Mouse (Mus musculus) kidney, embryonic 15.5 days (tissue): Measurements from ENCODE around the gene Pla2g12b. TPM values are rescaled to one million over a fixed set of nuclear protein-coding genes. Genes with fewer than 3 reads are reported as not detected.
A peak's percentile ranks its signal among the peaks of the same experiment; 100 is the strongest.
"Not testable (repeated sequence)": the region's sequence is repeated elsewhere in the genome, so short reads cannot be mapped to it uniquely, and the experiment has no call there.

Source experiments
- ATAC-seq: fragments of 200-750 bp; cut with Nextera tagmentation; replicated peaks from 2 replicates; pipeline ENCODE4 v1.8.0; 2017; ENCODE audit warnings: moderate TSS enrichment; ENCODE audit not compliant: low FRiP score
- H3K27ac ChIP-seq: fragments of 300-500 bp; sonication (generic); 2 replicates; pipeline ENCODE4 v1.5.1; 2015; ENCODE audit warnings: mild to moderate bottlenecking, inconsistent platforms
- H3K27me3 ChIP-seq: fragments of 300-500 bp; sonication (generic); 2 replicates; pipeline ENCODE4 v1.6.1; 2015; ENCODE audit warnings: inconsistent platforms
- H3K36me3 ChIP-seq: fragments of 300-500 bp; sonication (generic); 2 replicates; pipeline ENCODE4 v1.6.1; 2015; ENCODE audit warnings: inconsistent platforms
- H3K4me1 ChIP-seq: fragments of 300-500 bp; sonication (generic); 2 replicates; pipeline ENCODE4 v1.6.1; 2015; ENCODE audit warnings: inconsistent platforms
- H3K4me2 ChIP-seq: fragments of 300-500 bp; sonication (generic); 2 replicates; pipeline ENCODE4 v1.6.1; 2015; ENCODE audit warnings: moderate library complexity, mild to moderate bottlenecking, inconsistent platforms
- H3K4me3 ChIP-seq: fragments of 300-500 bp; sonication (generic); replicated peaks from 2 replicates; pipeline ENCODE4 v1.5.1; 2015; ENCODE audit warnings: mild to moderate bottlenecking, inconsistent platforms
- H3K9ac ChIP-seq: fragments of 300-500 bp; sonication (generic); 2 replicates; pipeline ENCODE4 v1.6.1; 2015; ENCODE audit warnings: mild to moderate bottlenecking, inconsistent platforms
- H3K9me3 ChIP-seq: fragments of 300-500 bp; sonication (generic); replicated peaks from 2 replicates; pipeline ENCODE4 v1.6.1; 2016; ENCODE audit warnings: inconsistent platforms
- WGBS: fragments of 180-500 bp; shearing (Covaris S2); methylation state at CpG from one replicate; pipeline ENCODE4 v1.1.7; 2015; ENCODE audit warnings: mixed read lengths; 5-methylcytosine and 5-hydroxymethylcytosine counted together
- polyA plus RNA-seq: library from polyadenylated mRNA; unstranded; fragments of >200 nt; fragmentation: Nextera tagmentation; extraction: Ambion mirVana; gene quantifications from 2 replicates; pipeline ENCODE4 v1.2.1, GENCODE M21; 2015

Gene Pla2g12b
- polyA plus RNA-seq, 1 experiment from 2014 or later = 0.95 TPM

GRCm38 (mm10) chr10:59378728-59379127 lies 24.7 kb upstream of the Pla2g12b start:
- no peak for ATAC-seq
- H3K9ac ChIP-seq = no peak overlapping the region
- H3K27me3 ChIP-seq = no peaks in the 10 kb centered on the region
- WGBS = 94% methylated on average over 4 of the region's 4 CpGs
- H3K36me3 ChIP-seq = peaks cover 12% of the 10 kb centered on the region; the same call in 1 of the 2 replicates
- no peaks in the 10 kb centered on the region for H3K9me3 ChIP-seq
- no peaks in the 10 kb centered on the region for H3K4me1 ChIP-seq
- H3K27ac ChIP-seq = no peak overlapping the region
- H3K4me3 ChIP-seq = no peak overlapping the region
- H3K4me2 ChIP-seq = no peak overlapping the region

DNA sequence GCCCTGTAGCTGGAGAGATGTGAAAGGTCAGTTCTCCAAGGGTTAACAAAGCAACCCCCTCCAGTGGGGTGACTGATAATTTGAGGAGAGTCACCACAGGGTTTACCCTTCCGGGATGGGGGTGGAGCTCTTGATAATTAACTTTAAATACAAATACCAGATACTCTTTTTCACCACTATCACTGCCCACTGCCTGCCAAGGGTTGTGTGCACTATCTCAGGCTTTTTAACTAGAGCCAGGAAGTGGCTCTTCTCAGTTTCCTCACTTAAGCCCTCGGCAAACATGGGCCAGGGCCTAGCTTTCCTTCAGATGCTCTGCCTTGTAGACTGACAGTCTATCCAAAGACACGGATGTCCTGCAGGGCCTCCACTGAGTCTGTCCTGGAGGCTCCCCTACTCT lies 23.5 kb upstream of the Pla2g12b start:
- Histone ChIP-seq H3K36me3 (no peaks in the 10 kb centered on the region), H3K9ac (no peak overlapping the region), H3K4me1 (no peaks in the 10 kb centered on the region), H3K4me3 (no peak overlapping the region), H3K4me2 (no peak overlapping the region), H3K9me3 (no peaks in the 10 kb centered on the region), H3K27ac (no peak overlapping the region), H3K27me3 (no peaks in the 10 kb centered on the region)
- no peak for ATAC-seq
- 43% methylated on average over 3 of the region's 3 CpGs for WGBS

GRCm38 (mm10) chr10:59380411-59380821 lies 23.0 kb upstream of the Pla2g12b start:
- no peaks in the 10 kb centered on the region for H3K36me3 ChIP-seq
- no peak overlapping the region for H3K4me3 ChIP-seq
- H3K27ac ChIP-seq = no peak overlapping the region
- no peak for ATAC-seq
- no peaks in the 10 kb centered on the region for H3K27me3 ChIP-seq
- H3K9me3 ChIP-seq = no peaks in the 10 kb centered on the region
- no peaks in the 10 kb centered on the region for H3K4me1 ChIP-seq
- H3K9ac ChIP-seq = no peak overlapping the region
- no peak overlapping the region for H3K4me2 ChIP-seq
- 86% methylated on average over 2 of the region's 2 CpGs for WGBS

DNA sequence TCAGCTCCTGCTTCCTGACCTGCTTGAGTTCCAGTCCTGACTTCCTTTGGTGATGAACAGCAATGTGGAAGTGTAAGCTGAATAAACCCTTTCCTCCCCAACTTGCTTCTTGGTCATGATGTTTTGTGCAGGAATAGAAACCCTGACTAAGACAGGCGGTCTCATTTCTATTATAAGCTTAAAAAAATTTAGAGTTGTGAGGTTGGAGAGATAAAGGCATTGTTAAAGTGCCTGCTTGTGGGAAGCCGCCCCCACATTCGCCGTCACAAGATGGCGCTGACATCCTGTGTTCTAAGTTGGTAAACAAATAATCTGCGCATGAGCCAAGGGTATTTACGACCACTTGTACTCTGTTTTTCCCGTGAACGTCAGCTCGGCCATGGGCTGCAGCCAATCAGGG lies 21.9 kb upstream of the Pla2g12b start:
- H3K27me3 ChIP-seq, H3K4me3 ChIP-seq, H3K9ac ChIP-seq, H3K4me1 ChIP-seq, H3K4me2 ChIP-seq, H3K27ac ChIP-seq, H3K36me3 ChIP-seq, ATAC-seq, H3K9me3 ChIP-seq: not testable (repeated sequence)
- WGBS = 84% methylated on average over 7 of the region's 10 CpGs

DNA sequence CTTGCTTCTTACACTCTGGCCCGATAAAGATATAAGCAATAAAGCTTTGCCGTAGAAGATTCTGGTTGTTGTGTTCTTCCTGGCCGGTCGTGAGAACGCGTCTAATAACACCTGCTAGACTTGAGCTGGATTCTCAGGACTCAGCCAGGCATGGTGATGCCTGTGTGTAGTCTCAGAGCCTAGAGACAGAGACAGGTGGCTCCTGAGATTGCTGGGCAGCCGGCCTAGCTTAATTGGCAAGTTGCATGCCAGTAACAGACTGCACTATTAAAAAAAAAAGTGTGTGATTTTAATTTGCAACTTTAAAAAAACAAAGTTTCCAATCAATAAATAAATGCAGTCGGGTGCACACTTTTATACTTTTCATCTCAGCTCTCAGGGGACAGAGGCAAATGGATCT lies 16.5 kb upstream of the Pla2g12b start:
- no peaks in the 10 kb centered on the region for H3K27me3 ChIP-seq
- H3K9me3 ChIP-seq = peaks cover 6% of the 10 kb centered on the region
- H3K9ac ChIP-seq = no peak overlapping the region
- no peak overlapping the region for H3K4me3 ChIP-seq
- H3K4me1 ChIP-seq = no peaks in the 10 kb centered on the region
- H3K27ac ChIP-seq = no peak overlapping the region
- no peak overlapping the region for H3K4me2 ChIP-seq
- WGBS = 87% methylated on average over 8 of the region's 8 CpGs
- no peak for ATAC-seq
- no peaks in the 10 kb centered on the region for H3K36me3 ChIP-seq

DNA sequence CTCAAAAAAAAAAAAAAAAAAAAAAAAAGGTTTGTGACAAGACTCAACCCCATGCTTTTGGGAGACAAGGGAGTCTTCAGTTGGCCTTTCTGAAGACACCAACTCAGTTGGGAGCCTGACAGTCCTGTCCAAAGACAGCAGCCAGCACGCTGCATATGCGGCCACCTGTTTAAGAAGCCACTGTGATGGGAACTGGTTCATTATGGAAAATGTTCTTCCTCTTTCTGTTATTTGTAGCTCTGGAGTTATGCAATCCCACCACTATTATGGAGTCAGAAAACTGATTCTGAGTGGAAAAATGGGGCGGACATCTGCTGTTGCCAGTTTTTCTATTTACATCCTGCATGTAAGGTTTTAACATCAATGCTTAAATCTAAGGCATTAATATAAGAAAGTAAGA lies 13.8 kb upstream of the Pla2g12b start:
- no peak overlapping the region for H3K4me2 ChIP-seq
- no peak for ATAC-seq

DNA sequence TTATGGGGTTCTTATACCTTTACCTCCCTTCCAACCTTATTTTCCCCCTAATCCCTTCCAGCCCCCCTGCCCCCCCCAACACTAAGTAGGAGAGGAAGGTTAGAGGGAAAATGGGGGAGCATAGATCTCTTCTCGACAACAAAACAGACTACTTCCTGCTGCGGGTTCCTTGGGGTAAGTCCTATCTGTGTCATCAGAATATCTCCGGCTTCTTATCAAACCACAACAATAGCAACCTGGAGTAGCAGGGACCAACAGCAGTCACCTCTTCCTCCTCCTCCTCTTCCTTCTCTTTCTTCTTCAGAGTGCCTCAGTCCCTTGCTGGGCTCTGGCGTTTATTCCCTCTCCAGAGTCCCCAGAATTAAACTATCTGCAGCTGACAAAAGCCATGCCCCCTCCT lies 11.6 kb upstream of the Pla2g12b start:
- ATAC-seq = no peak
- Histone ChIP-seq H3K27me3 (no peaks in the 10 kb centered on the region), H3K36me3 (no peaks in the 10 kb centered on the region), H3K4me2 (no peak overlapping the region), H3K9ac (no peak overlapping the region), H3K4me1 (no peaks in the 10 kb centered on the region), H3K9me3 (peaks cover 6% of the 10 kb centered on the region), H3K4me3 (no peak overlapping the region), H3K27ac (no peak overlapping the region)
- WGBS = 57% methylated on average over 4 of the region's 4 CpGs

More for the DNA sequence above, 13.8 kb upstream of the Pla2g12b start:
- no peak overlapping the region for H3K27ac ChIP-seq
- no peaks in the 10 kb centered on the region for H3K36me3 ChIP-seq
- H3K9me3 ChIP-seq = peaks cover 6% of the 10 kb centered on the region
- no peaks in the 10 kb centered on the region for H3K27me3 ChIP-seq
- no peak overlapping the region for H3K4me3 ChIP-seq
- WGBS = 93% methylated on average over 3 of the region's 3 CpGs
- no peak overlapping the region for H3K9ac ChIP-seq
- H3K4me1 ChIP-seq = no peaks in the 10 kb centered on the region

DNA sequence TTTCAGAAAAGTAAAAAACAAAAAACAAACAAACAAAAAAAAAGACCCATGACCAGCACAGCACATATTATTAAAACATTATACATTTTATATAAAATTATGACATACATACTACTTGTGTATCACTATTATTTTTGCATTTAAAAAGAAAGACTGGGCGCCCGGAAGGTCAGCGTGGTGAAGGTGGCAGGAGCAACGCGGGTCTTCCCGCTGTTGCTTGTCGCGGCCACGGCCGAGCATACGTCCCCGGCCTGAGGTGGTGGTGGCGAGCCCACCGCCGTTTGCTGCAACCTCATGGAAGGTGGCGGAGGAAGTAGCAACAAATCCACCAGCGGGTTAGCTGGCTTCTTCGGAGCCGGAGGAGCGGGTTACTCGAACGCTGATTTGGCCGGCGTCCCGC lies 8.0 kb upstream of the Pla2g12b start, which contains the start of gene Gm10273:
Gm10273 (plus strand) TSS at position 172 of the 400 bp plus-strand sequence.
- not testable (repeated sequence) for ATAC-seq, H3K4me2 ChIP-seq, H3K27me3 ChIP-seq, H3K4me1 ChIP-seq, H3K36me3 ChIP-seq, H3K27ac ChIP-seq, H3K4me3 ChIP-seq, H3K9ac ChIP-seq, H3K9me3 ChIP-seq
- 92% methylated on average over 12 of the region's 25 CpGs for WGBS

GRCm38 (mm10) chr10:59403793-59404149 lies 311 bp downstream of the Pla2g12b start:
- Histone ChIP-seq H3K27me3 (peaks cover 3% of the 10 kb centered on the region; the same call in 1 of the 2 replicates), H3K9me3 (0 out of 2 replicates have a peak, but pooled peaks cover 2% of the 10 kb centered on the region), H3K4me3 (no peak overlapping the region), H3K4me1 (peaks cover 12% of the 10 kb centered on the region), H3K4me2 (no peak overlapping the region), H3K36me3 (no peaks in the 10 kb centered on the region), H3K9ac (no peak overlapping the region), H3K27ac (no peak overlapping the region)
- no peak for ATAC-seq
- 77% methylated on average over 10 of the region's 10 CpGs for WGBS

DNA sequence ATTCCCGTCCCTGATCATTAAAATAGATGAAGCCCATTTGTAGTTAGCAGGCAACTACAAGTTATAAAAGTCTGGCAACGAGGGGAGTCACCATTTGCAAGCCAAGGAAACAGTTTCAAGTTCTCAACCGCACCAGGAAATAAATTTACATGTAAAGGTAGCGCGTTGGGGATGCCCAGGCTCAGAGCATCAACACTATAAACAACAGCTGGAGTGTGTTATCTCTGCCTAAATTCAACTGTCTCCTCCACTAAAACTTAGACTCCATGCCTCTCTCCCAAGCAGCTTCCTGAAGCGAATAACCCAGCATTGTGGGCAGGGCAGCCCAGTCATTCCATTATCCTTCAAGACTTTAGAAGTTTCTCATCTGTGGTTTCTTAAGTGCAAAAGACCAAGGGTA lies 5.0 kb downstream of the Pla2g12b start:
- peak overlapping the region; percentile 3; the same call in 1 of the 2 replicates for H3K4me2 ChIP-seq
- ATAC-seq = peak; percentile 62

GRCm38 (mm10) chr10:59410264-59410663 lies 6.8 kb downstream of the Pla2g12b start:
- H3K4me2 ChIP-seq = no peak overlapping the region
- 63% methylated on average over 12 of the region's 12 CpGs for WGBS
- no peaks in the 10 kb centered on the region; the same call in 1 of the 2 replicates for H3K27me3 ChIP-seq

More for the DNA sequence above, 5.0 kb downstream of the Pla2g12b start:
- WGBS = 13% methylated on average over 6 of the region's 6 CpGs
- Histone ChIP-seq H3K4me3 (no peak overlapping the region), H3K27me3 (peaks cover 3% of the 10 kb centered on the region; the same call in 1 of the 2 replicates), H3K9me3 (no peaks in the 10 kb centered on the region), H3K27ac (no peak overlapping the region), H3K4me1 (peaks cover 19% of the 10 kb centered on the region), H3K36me3 (no peaks in the 10 kb centered on the region), H3K9ac (no peak overlapping the region)

GRCm38 (mm10) chr10:59413711-59414110 lies 10.3 kb downstream of the Pla2g12b start:
- no peaks in the 10 kb centered on the region for H3K36me3 ChIP-seq
- WGBS = 88% methylated on average over 4 of the region's 4 CpGs

More at GRCm38 (mm10) chr10:59410264-59410663, 6.8 kb downstream of the Pla2g12b start:
- H3K27ac ChIP-seq = no peak overlapping the region
- no peak for ATAC-seq
- H3K9me3 ChIP-seq = no peaks in the 10 kb centered on the region
- peaks cover 17% of the 10 kb centered on the region for H3K4me1 ChIP-seq
- no peak overlapping the region for H3K4me3 ChIP-seq
- H3K36me3 ChIP-seq = no peaks in the 10 kb centered on the region
- no peak overlapping the region for H3K9ac ChIP-seq

GRCm38 (mm10) chr10:59416623-59417022 lies 13.2 kb downstream of the Pla2g12b start:
- H3K4me3 ChIP-seq = no peak overlapping the region
- no peak for ATAC-seq
- H3K27ac ChIP-seq = no peak overlapping the region

More at GRCm38 (mm10) chr10:59413711-59414110, 10.3 kb downstream of the Pla2g12b start:
- H3K27ac ChIP-seq = no peak overlapping the region
- no peak overlapping the region for H3K9ac ChIP-seq
- no peak for ATAC-seq
- no peak overlapping the region for H3K4me3 ChIP-seq
- H3K9me3 ChIP-seq = no peaks in the 10 kb centered on the region
- no peak overlapping the region for H3K4me2 ChIP-seq
- peaks cover 2% of the 10 kb centered on the region; the same call in 1 of the 2 replicates for H3K27me3 ChIP-seq
- peaks cover 9% of the 10 kb centered on the region for H3K4me1 ChIP-seq

More at GRCm38 (mm10) chr10:59416623-59417022, 13.2 kb downstream of the Pla2g12b start:
- Histone ChIP-seq H3K4me1 (no peaks in the 10 kb centered on the region), H3K9me3 (no peaks in the 10 kb centered on the region), H3K36me3 (no peaks in the 10 kb centered on the region), H3K4me2 (no peak overlapping the region), H3K27me3 (peaks cover 5% of the 10 kb centered on the region; the same call in 1 of the 2 replicates), H3K9ac (no peak overlapping the region)
- WGBS = 92% methylated on average over 3 of the region's 3 CpGs
